Mouse (Mus musculus): ENCODE results near the gene Ifi207. TPM values are rescaled to one million over a fixed set of nuclear protein-coding genes. Genes with fewer than 3 reads are reported as not detected.

Ifi207 gene
- 0.65 and 0.84 TPM in 2 replicates for polyA plus RNA-seq (2012; rRNA removed)

DNA sequence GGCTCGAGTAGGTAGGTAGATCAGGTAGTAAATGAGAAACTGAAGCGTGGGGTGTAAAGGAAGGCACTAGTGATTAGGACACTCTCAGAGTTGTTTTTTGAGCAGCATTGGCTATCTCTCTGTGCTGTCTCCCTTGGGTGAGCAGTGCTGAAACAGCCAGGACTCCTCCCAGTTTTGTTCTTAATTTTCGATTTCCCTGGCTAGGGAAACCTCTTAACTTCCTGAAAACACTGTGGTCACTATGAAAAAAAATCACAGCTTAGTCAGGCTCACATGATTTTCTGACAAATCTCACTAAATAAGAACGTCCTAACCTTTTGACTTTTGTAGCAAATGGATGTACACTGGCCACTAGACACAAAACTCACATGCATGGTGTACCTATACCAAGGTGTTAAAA is at the start of gene Ifi207:
Gene Ifi207, minus strand, starts transcription at position 92 of the 400 bp plus-strand sequence.

DNA sequence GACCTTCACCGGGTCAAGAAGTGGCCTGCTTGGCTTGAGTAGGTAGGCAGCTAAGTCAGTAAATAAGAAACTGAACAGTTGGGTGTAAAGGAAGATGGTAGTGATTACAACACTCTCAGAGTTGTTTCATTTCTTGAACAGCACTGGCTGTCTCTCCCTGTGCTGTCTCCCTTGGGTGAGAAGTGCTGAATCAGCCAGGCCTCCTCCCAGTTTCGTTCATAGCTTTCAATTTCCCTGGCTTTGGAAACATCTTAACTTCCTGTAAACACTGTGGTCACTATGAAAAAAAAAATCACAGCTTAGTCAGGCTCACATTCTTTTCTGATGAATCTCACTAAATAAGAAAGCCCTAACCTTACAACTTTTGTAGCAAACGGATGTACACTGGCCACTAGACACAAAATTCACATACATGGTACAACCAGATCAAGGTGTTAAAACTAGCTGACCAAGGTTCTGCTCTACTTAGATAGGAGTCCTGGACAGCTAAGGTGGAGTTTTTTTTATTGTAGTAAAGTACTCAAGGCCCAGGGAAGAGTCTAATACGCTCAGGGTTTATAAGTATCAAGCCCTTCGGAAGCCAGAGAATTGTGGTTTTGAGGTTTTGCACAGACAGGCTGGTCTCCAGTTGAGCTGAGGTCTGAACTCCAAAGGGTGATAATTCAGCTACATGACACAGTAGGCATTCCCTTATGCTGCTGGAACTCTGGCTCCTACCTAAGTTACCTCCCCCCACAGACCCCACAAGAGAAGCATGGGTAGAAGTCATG is 25.5 kb upstream of the Ifi207 start, which contains the start of gene Ifi204:
Gene Ifi204, minus strand, starts transcription at position 96 of the 770 bp plus-strand sequence.

DNA sequence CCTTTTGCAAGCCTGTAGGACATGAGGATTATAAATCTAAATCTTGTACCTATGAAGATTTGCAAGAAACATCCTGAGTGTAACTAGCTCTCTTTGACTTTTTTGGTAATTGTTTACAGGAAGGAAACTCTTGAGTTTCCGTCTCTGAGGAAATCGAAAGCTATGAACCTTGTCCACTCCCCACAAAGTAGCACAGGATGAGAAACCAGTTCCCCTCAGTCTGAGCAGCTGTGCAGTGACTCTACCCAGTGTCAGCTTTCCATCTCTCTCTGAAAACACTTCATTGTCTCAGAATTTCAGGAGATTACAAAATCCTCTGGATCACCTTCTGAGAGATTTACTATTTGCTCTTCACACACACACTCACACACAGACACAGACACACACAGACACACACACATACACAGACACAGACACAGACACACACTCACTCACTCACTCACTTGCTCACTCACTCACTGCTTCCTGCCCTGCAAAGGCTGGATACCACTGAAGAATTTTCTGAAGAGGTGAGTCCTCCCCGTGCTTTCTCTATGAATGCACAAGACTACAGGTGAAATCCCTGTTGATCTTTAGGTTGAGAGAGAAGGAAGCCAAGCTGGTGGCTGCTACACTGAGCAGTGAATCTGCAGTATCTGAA is 68.0 kb downstream of the Ifi207 start, which contains the start of gene Ifi208:
Gene Ifi208, plus strand, starts transcription at position 218 of the 640 bp plus-strand sequence.

Other genes with a start within 250 kb of the Ifi207 start
- gene Ifi214, start 205.8 kb downstream of the Ifi207 start, polyA plus RNA-seq (2012; rRNA removed): not detected in 2 replicates
- 0.19 and 0.49 TPM in 2 replicates for gene Ifi213, start 142.5 kb downstream of the Ifi207 start, polyA plus RNA-seq (2012; rRNA removed)
- 0.09 and 0.13 TPM in 2 replicates for gene Ifi209, start 110.8 kb downstream of the Ifi207 start, polyA plus RNA-seq (2012; rRNA removed)
- 0.03 TPM in 1 of 2 replicates, not detected in the other for gene Ifi208, start 68.1 kb downstream of the Ifi207 start, polyA plus RNA-seq (2012; rRNA removed)
- 0.63 and 0.70 TPM in 2 replicates for gene Ifi204, start 25.2 kb upstream of the Ifi207 start, polyA plus RNA-seq (2012; rRNA removed)
- 0.36 and 0.41 TPM in 2 replicates for gene Ifi211, start 171.3 kb upstream of the Ifi207 start, polyA plus RNA-seq (2012; rRNA removed)
- gene Mndal, start 200.7 kb upstream of the Ifi207 start, polyA plus RNA-seq (2012; rRNA removed): 2.8 and 4.0 TPM in 2 replicates
- 1.2 and 2.2 TPM in 2 replicates for gene Ifi203, start 200.9 kb upstream of the Ifi207 start, polyA plus RNA-seq (2012; rRNA removed)
- not detected in 2 replicates for gene Ifi202b, start 241.0 kb upstream of the Ifi207 start, polyA plus RNA-seq (2012; rRNA removed)

Data from central nervous system, embryonic 18 days (tissue).